Mouse (Mus musculus) kidney, adult 2 months (tissue): Measurements from ENCODE around the gene Yap1.
"Not testable (repeated sequence)": the region's sequence is repeated elsewhere in the genome, so short reads cannot be mapped to it uniquely, and the experiment has no call there.

Experiments
- CTCF ChIP-seq: fragments of 200-500 bp; conservative IDR thresholded peaks from 2 replicates; pipeline ENCODE4 v1.5.1; 2011; ENCODE audit warnings: low read depth, mild to moderate bottlenecking, control low read depth, low read length, moderate library complexity, mixed read lengths; ENCODE audit not compliant: insufficient read depth, insufficient read length
- POLR2A ChIP-seq: fragments of 200-500 bp; IDR thresholded peaks from one replicate; pipeline ENCODE4 v1.6.1; 2011; ENCODE audit warnings: low read depth, low read length, control low read depth

DNA sequence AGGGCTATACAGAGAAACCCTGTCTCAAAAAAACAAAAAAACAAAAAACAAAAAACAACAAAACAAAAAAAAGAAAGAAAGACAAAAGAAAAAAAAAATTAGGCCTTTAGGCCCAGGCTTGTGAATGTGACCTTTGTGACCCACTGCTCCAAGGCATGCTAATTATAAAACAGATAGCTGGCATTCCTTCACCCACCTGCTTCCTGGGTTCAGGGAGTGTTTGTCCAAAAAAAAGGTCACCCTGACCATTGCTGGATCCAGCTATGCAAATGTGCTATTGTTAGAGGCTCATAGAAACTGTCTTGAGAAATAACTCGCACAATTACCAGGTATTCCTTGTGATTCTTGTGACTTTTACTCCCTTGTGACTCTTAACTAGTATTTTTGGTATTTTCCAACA, 112.6 kb downstream of the Yap1 start:
- TF ChIP-seq POLR2A, CTCF: not testable (repeated sequence)
